Mouse (Mus musculus) gastrocnemius, postnatal 14 days (tissue): Measurements from ENCODE around the gene Olfr455. TPM values are rescaled to one million over a fixed set of nuclear protein-coding genes. Genes with fewer than 3 reads are reported as not detected.

Source experiments
- DNase-seq: peaks from one replicate; pipeline ENCODE4 v3.0.0; 2021; ENCODE audit warnings: mixed read lengths
- intact Hi-C: fragments of 180-260 bp; cut with DNase I; formaldehyde crosslinking; loops from one replicate; pipeline ENCODE4 v1.15.1; 2025; ENCODE audit warnings: low total_unique reads
- total RNA-seq, 2 experiments: library from RNA; stranded (reverse); gene quantifications; 2 replicates each; pipeline ENCODE4 v1.2.3; 2021

Gene Olfr455
- total RNA-seq, 2 experiments from 2014 or later = not detected

DNA sequence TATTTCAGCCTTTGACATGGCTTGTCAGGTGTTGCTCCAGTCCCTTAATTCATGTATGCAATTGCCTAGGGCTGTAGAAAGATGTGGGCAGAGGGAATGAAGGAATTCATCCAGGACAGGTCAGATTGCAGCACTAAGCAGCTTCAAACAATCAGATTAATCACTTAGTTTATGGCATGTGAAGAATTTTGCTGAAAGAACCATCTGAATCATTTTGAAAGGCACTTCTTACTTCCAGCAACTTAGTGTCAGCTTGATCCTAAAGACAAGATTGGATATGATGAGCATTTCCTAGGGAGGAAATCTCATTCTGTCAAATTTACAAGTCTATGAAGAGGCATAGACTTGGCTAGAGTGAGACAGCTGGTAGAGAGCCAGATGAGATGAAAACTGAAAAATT, 38.1 kb downstream of the Olfr455 start:
- intact Hi-C loops = no loop called here
- no peak for DNase-seq

DNA sequence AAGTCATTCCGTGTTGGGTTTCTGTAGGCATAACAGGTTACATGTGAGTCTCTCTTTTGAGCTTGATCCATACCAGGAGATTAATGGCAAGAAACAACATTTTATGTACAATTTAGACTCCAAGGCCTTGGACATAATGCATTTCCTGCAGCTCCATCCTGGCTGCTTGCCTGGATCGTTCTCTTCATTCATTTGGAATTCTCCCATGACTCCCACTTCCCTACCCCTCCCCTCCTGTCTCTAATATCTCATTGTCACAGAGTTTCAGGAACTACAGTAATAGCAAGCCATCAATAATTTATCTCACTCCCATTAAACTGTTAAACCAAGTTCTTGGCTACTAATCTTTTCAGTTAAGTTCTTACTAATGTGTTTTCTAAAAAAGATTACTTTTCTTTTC, 43.9 kb downstream of the Olfr455 start:
- intact Hi-C loops = no loop called here
- peak; percentile 3 for DNase-seq

DNA sequence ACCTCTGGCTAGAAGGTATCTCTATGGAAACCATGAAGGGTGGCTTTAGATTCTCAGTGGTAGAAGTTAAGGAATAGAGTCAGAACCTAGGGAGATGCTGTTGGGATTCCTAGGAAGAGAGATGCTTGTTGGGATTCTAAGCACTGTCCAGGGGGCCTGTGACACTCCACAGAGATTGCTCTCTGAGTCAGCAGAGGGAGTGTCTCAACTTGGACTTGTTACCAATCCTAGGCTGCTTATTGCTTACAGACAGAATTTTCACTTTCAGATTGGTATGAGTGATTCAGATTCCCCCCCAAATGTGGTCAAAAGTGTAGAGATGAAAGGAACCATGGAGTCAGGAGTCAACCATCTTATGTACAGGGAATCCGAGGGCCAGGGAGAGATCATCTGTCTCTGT, 57.7 kb downstream of the Olfr455 start:
- DNase-seq = no peak
- intact Hi-C loops = no loop called here

DNA sequence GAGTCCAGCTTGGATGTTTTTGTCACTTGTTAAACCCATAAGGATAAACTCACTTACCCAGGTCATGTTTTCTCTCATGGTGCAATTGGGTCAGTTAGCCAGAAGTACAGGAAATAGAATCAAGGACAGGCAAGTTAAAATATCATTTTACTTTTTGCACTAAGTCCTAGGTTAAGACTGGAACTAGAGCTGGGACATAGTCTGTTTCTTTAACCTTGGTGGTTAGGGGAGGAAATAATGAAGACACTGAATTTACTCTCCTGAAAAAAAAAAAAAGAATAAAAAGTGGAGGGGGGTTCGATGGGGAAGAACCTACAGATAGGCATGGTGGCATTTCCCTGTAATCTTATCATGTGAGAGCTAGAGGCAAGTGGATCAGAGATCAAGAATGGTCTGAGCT, 60.3 kb downstream of the Olfr455 start, which contains the start of gene Olfr456:
TSS of gene Olfr456 (minus strand) at position 101 of the 400 bp plus-strand sequence.
- no peak for DNase-seq
- intact Hi-C loops = no loop called here

Other genes with a start within 250 kb of the Olfr455 start
- gene Fam131b, start 222.9 kb downstream of the Olfr455 start, total RNA-seq = under 1 TPM; 0.60 to 0.80 TPM
- 10 to 100 TPM; 35.2 to 40.9 TPM for gene Zyx, start 198.0 kb downstream of the Olfr455 start, total RNA-seq
- gene Epha1, start 174.3 kb downstream of the Olfr455 start, total RNA-seq = under 1 TPM; 0.07 to 0.21 TPM
- under 1 TPM in 1 of 2 experiments, not detected in 1; 0.44 TPM for gene Tas2r143, start 147.3 kb downstream of the Olfr455 start, total RNA-seq
- gene Tas2r135, start 142.2 kb downstream of the Olfr455 start, total RNA-seq = not detected
- not detected for gene Tas2r126, start 113.1 kb downstream of the Olfr455 start, total RNA-seq
- gene Olfr458, start 82.4 kb downstream of the Olfr455 start, total RNA-seq = not detected
- gene Olfr457, start 71.3 kb downstream of the Olfr455 start, total RNA-seq = not detected
- gene Olfr456, start 60.4 kb downstream of the Olfr455 start, total RNA-seq = not detected
- gene Tcaf3, start 50.1 kb upstream of the Olfr455 start, total RNA-seq = not detected
- 1 to 10 TPM; 4.4 to 4.6 TPM for gene Tcaf2, start 97.7 kb upstream of the Olfr455 start, total RNA-seq
- gene Tcaf1, start 162.5 kb upstream of the Olfr455 start, total RNA-seq = 10 to 100 TPM; 11.2 to 15.0 TPM
- not detected for gene Olfr453, start 191.8 kb upstream of the Olfr455 start, total RNA-seq
- not detected for gene Olfr38, start 208.8 kb upstream of the Olfr455 start, total RNA-seq
- gene Olfr452, start 237.5 kb upstream of the Olfr455 start, total RNA-seq = not detected